Mouse (Mus musculus) heart, embryonic 13.5 days (tissue): ENCODE data around the gene Cpne2. TPM values are rescaled to one million over a fixed set of nuclear protein-coding genes. Genes with fewer than 3 reads are reported as not detected.

Source experiments
- ATAC-seq: fragments of 200-750 bp; cut with Nextera tagmentation; 2 replicates; pipeline ENCODE4 v1.8.0; 2017; ENCODE audit warnings: moderate TSS enrichment; ENCODE audit not compliant: insufficient number of reproducible peaks, low FRiP score, low TSS enrichment; ENCODE audit errors: extremely low read depth
- H3K27ac ChIP-seq: fragments of 300-500 bp; sonication (generic); replicated peaks from 2 replicates; pipeline ENCODE4 v1.5.1; 2015; ENCODE audit warnings: moderate library complexity, mild to moderate bottlenecking, inconsistent platforms
- H3K27me3 ChIP-seq: fragments of 300-500 bp; sonication (generic); replicated peaks from 2 replicates; pipeline ENCODE4 v1.6.1; 2015; ENCODE audit warnings: mild to moderate bottlenecking, inconsistent platforms
- H3K36me3 ChIP-seq: fragments of 300-500 bp; sonication (generic); 2 replicates; pipeline ENCODE4 v1.6.1; 2015; ENCODE audit warnings: mild to moderate bottlenecking, inconsistent platforms
- H3K4me1 ChIP-seq: fragments of 300-500 bp; sonication (generic); 2 replicates; pipeline ENCODE4 v1.6.1; 2015; ENCODE audit warnings: inconsistent platforms
- H3K4me2 ChIP-seq: fragments of 300-500 bp; sonication (generic); 2 replicates; pipeline ENCODE4 v1.6.1; 2015; ENCODE audit warnings: inconsistent platforms, mild to moderate bottlenecking, moderate library complexity
- H3K4me3 ChIP-seq: fragments of 300-500 bp; sonication (generic); 2 replicates; pipeline ENCODE4 v1.5.1; 2015; ENCODE audit warnings: moderate library complexity, mild to moderate bottlenecking, inconsistent platforms
- H3K9ac ChIP-seq: fragments of 300-500 bp; sonication (generic); 2 replicates; pipeline ENCODE4 v1.6.1; 2015; ENCODE audit warnings: inconsistent platforms, mild to moderate bottlenecking, moderate library complexity
- H3K9me3 ChIP-seq: fragments of 300-500 bp; sonication (generic); 2 replicates; pipeline ENCODE4 v1.6.1; 2016; ENCODE audit warnings: inconsistent platforms
- WGBS: fragments of 180-500 bp; shearing (Covaris S2); methylation state at CpG from one replicate; pipeline ENCODE4 v1.1.7; 2015; ENCODE audit warnings: mixed read lengths; 5-methylcytosine and 5-hydroxymethylcytosine counted together
- polyA plus RNA-seq: library from polyadenylated mRNA; unstranded; fragments of >200 nt; fragmentation: Nextera tagmentation; extraction: Ambion mirVana; gene quantifications from 2 replicates; pipeline ENCODE4 v1.2.1, GENCODE M21; 2015

Gene Cpne2
- polyA plus RNA-seq, 1 experiment from 2014 or later = 6.1 TPM

- Histone ChIP-seq H3K36me3 (no peaks in the 10 kb centered on the region), H3K4me3 (no peak overlapping the region), H3K4me1 (0 out of 2 replicates have a peak, but pooled peaks cover 2% of the 10 kb centered on the region), H3K27ac (no peak overlapping the region), H3K4me2 (no peak overlapping the region), H3K9ac (no peak overlapping the region), H3K9me3 (no peaks in the 10 kb centered on the region), H3K27me3 (no peaks in the 10 kb centered on the region)
- 73% methylated on average over 5 of the region's 5 CpGs for WGBS
- no peak for ATAC-seq
Measured at GRCm38 (mm10) chr8:94561256-94561655, 28.5 kb downstream of the Cpne2 start.

GRCm38 (mm10) chr8:94564421-94564820, 31.6 kb downstream of the Cpne2 start:
- Histone ChIP-seq H3K4me2 (no peak overlapping the region), H3K27ac (no peak overlapping the region), H3K27me3 (no peaks in the 10 kb centered on the region), H3K9me3 (no peaks in the 10 kb centered on the region), H3K36me3 (no peaks in the 10 kb centered on the region), H3K9ac (no peak overlapping the region), H3K4me1 (no peaks in the 10 kb centered on the region), H3K4me3 (no peak overlapping the region)
- ATAC-seq = no peak

- no peak overlapping the region for H3K27ac ChIP-seq
- WGBS = 58% methylated on average over 6 of the region's 6 CpGs
- ATAC-seq = no peak
- H3K27me3 ChIP-seq = no peaks in the 10 kb centered on the region
- no peaks in the 10 kb centered on the region for H3K9me3 ChIP-seq
- H3K9ac ChIP-seq = no peak overlapping the region
- no peak overlapping the region for H3K4me2 ChIP-seq
- H3K36me3 ChIP-seq = no peaks in the 10 kb centered on the region
- H3K4me3 ChIP-seq = no peak overlapping the region
- no peaks in the 10 kb centered on the region for H3K4me1 ChIP-seq
Measured at GRCm38 (mm10) chr8:94566033-94566432, 33.2 kb downstream of the Cpne2 start.

- ATAC-seq = no peak
- no peak overlapping the region for H3K9ac ChIP-seq
- H3K27ac ChIP-seq = no peak overlapping the region
- no peak overlapping the region for H3K4me3 ChIP-seq
- H3K4me1 ChIP-seq = no peaks in the 10 kb centered on the region
- WGBS = 68% methylated on average over 15 of the region's 15 CpGs
- no peaks in the 10 kb centered on the region for H3K9me3 ChIP-seq
- no peaks in the 10 kb centered on the region for H3K27me3 ChIP-seq
- peaks cover 2% of the 10 kb centered on the region; the same call in 1 of the 2 replicates for H3K36me3 ChIP-seq
- H3K4me2 ChIP-seq = no peak overlapping the region
Measured at GRCm38 (mm10) chr8:94566446-94567158, 33.8 kb downstream of the Cpne2 start.

- Histone ChIP-seq H3K36me3 (peaks cover 6% of the 10 kb centered on the region; the same call in 1 of the 2 replicates), H3K4me1 (no peaks in the 10 kb centered on the region), H3K27ac (no peak overlapping the region), H3K4me2 (no peak overlapping the region), H3K9me3 (no peaks in the 10 kb centered on the region), H3K4me3 (no peak overlapping the region), H3K27me3 (no peaks in the 10 kb centered on the region), H3K9ac (no peak overlapping the region)
- ATAC-seq = no peak
- WGBS = 74% methylated on average over 8 of the region's 8 CpGs
Measured at GRCm38 (mm10) chr8:94567159-94567849, 34.5 kb downstream of the Cpne2 start.

GRCm38 (mm10) chr8:94568098-94568497, 35.3 kb downstream of the Cpne2 start:
- WGBS = 78% methylated on average over 8 of the region's 8 CpGs
- Histone ChIP-seq H3K36me3 (peaks cover 12% of the 10 kb centered on the region), H3K4me2 (no peak overlapping the region), H3K4me1 (no peaks in the 10 kb centered on the region), H3K4me3 (no peak overlapping the region), H3K27me3 (no peaks in the 10 kb centered on the region), H3K9me3 (no peaks in the 10 kb centered on the region), H3K9ac (no peak overlapping the region), H3K27ac (no peak overlapping the region)
- ATAC-seq = no peak

- Histone ChIP-seq H3K9ac (no peak overlapping the region), H3K4me2 (no peak overlapping the region), H3K36me3 (peaks cover 25% of the 10 kb centered on the region), H3K4me3 (no peak overlapping the region), H3K4me1 (no peaks in the 10 kb centered on the region), H3K27me3 (no peaks in the 10 kb centered on the region), H3K27ac (no peak overlapping the region), H3K9me3 (no peaks in the 10 kb centered on the region)
- ATAC-seq = no peak
- WGBS = 79% methylated on average over 1 of the region's 1 CpGs
Measured at GRCm38 (mm10) chr8:94569419-94569818, 36.6 kb downstream of the Cpne2 start.

- H3K9me3 ChIP-seq = no peaks in the 10 kb centered on the region
- no peak overlapping the region for H3K9ac ChIP-seq
- ATAC-seq = no peak
- H3K36me3 ChIP-seq = peaks cover 50% of the 10 kb centered on the region
- H3K4me3 ChIP-seq = no peak overlapping the region
- no peaks in the 10 kb centered on the region for H3K4me1 ChIP-seq
- no peak overlapping the region for H3K27ac ChIP-seq
- whole genome bisulfite sequencing = 70% methylated on average over 2 of the region's 2 CpGs
- no peaks in the 10 kb centered on the region for H3K27me3 ChIP-seq
- H3K4me2 ChIP-seq = no peak overlapping the region
Measured at GRCm38 (mm10) chr8:94571896-94572295, 39.1 kb downstream of the Cpne2 start.

GRCm38 (mm10) chr8:94574159-94574907, 41.5 kb downstream of the Cpne2 start:
- H3K9ac ChIP-seq = no peak overlapping the region
- no peak for ATAC-seq
- peaks cover 75% of the 10 kb centered on the region for H3K36me3 ChIP-seq
- no peaks in the 10 kb centered on the region for H3K4me1 ChIP-seq
- no peaks in the 10 kb centered on the region for H3K27me3 ChIP-seq
- H3K4me2 ChIP-seq = no peak overlapping the region
- H3K27ac ChIP-seq = no peak overlapping the region
- 86% methylated on average over 16 of the region's 16 CpGs for WGBS
- H3K9me3 ChIP-seq = no peaks in the 10 kb centered on the region
- no peak overlapping the region for H3K4me3 ChIP-seq

GRCm38 (mm10) chr8:94575148-94575547, 42.4 kb downstream of the Cpne2 start:
- Histone ChIP-seq H3K4me3 (no peak overlapping the region), H3K4me1 (no peaks in the 10 kb centered on the region), H3K4me2 (no peak overlapping the region), H3K27ac (no peak overlapping the region), H3K36me3 (peaks cover 81% of the 10 kb centered on the region), H3K9ac (no peak overlapping the region), H3K27me3 (no peaks in the 10 kb centered on the region), H3K9me3 (no peaks in the 10 kb centered on the region)
- no peak for ATAC-seq
- 82% methylated on average over 4 of the region's 4 CpGs for WGBS

- H3K9ac ChIP-seq = no peak overlapping the region
- no peaks in the 10 kb centered on the region for H3K27me3 ChIP-seq
- no peaks in the 10 kb centered on the region for H3K9me3 ChIP-seq
- H3K4me2 ChIP-seq = no peak overlapping the region
- no peak overlapping the region for H3K4me3 ChIP-seq
- H3K27ac ChIP-seq = no peak overlapping the region
- no peaks in the 10 kb centered on the region for H3K4me1 ChIP-seq
- H3K36me3 ChIP-seq = peaks cover 96% of the 10 kb centered on the region
- no peak for ATAC-seq
- 84% methylated on average over 7 of the region's 7 CpGs for WGBS
Measured at GRCm38 (mm10) chr8:94581820-94582483, 49.2 kb downstream of the Cpne2 start.
